Mouse (Mus musculus): ENCODE data around the gene Zscan21. TPM values are rescaled to one million over a fixed set of nuclear protein-coding genes. Genes with fewer than 3 reads are reported as not detected.

Gene Zscan21
- polyA plus RNA-seq, 1 experiment from 2014 or later, result 97.0 TPM

DNA sequence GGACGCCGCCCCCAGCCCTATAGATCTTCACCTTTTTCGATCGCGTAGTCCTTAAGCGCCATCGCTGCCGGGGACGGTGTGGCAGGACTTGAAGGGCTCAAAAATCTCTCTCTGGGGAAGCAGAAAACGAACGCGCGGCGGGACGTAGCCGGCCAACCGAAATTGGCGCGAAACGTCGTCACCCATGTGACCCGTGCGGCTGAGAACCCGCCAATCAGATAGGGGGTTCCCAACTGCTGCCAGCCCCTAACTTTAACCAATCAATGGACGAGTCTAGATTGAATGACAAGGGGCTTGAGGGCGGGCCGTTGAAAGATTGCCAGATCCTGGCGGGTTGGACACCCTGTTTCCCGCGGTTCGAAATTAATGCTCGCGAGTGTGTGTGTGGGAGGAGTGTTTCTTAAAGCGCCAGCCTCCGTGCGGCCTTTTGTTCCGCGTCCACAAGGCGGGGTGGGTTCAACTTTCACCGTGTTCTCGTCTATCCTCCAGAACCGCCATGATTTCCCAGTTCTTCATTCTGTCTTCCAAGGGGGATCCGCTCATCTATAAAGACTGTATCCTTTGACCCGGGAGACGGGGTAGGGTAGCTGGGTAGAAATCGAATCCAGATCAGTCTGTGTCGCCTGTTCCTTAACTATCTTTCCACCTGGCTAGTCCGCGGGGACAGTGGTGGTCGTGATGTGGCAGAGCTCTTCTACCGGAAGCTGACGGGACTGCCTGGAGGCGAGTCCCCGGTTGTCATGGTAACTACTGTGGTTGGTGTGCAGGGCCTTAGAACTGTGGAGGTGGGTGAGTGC, 55.2 kb downstream of the Zscan21 start, which contains the start of the genes Ap4m1 and Mcm7:
Gene Ap4m1 (plus strand): TSS at position 308 of the 797 bp plus-strand sequence.
Gene Mcm7 (minus strand): TSS at position 728 of the 797 bp plus-strand sequence.
- no peaks in the 10 kb centered on the region for H3K9me3 ChIP-seq
- H3K36me3 ChIP-seq (replicated peaks), result peaks cover 71% of the 10 kb centered on the region
- peak within 1 kb of the TSS; percentile 97 for H3K27ac ChIP-seq (replicated peaks)
- H3K4me3 ChIP-seq, result peak within 1 kb of the TSS; percentile 87
- H3K27me3 ChIP-seq (replicated peaks; ENCODE audit: low read depth, poor library complexity, severe bottlenecking), result no peaks in the 10 kb centered on the region
- peak; percentile 94 for DNase-seq (ENCODE audit: low spot score)
- H3K4me1 ChIP-seq, result peaks cover 23% of the 10 kb centered on the region
- under 1% methylated on average over 54 of the region's 54 CpGs for WGBS

DNA sequence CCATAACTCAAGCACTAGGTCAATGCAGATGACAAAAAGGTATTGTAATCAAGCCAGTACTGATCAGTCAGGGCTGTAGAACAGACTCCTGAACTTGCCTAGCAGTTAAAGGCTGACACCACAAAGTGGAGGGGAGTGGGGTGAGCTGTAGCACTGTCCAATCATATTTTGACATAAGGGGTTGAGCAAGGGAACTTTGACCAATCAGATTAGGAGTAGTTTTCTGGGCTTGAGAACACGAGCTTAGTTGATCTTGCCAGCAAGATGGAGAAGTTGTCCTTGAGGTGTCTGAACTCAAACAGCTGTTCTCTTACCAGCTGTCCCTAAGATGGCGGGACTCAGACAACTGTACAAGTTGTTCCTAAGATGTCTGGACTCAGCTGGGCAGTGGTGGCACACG, 56.5 kb downstream of the Zscan21 start:
- peak overlapping the region; percentile 87 for H3K4me3 ChIP-seq
- H3K9me3 ChIP-seq, result no peaks in the 10 kb centered on the region
- H3K36me3 ChIP-seq (replicated peaks), result peaks cover 71% of the 10 kb centered on the region
- WGBS, result 87% methylated on average over 3 of the region's 3 CpGs
- H3K27me3 ChIP-seq (replicated peaks; ENCODE audit: low read depth, poor library complexity, severe bottlenecking), result no peaks in the 10 kb centered on the region
- no peak overlapping the region; the same call in 1 of the 2 replicates for H3K27ac ChIP-seq (replicated peaks)
- DNase-seq (ENCODE audit: low spot score), result no peak
- H3K4me1 ChIP-seq, result peaks cover 23% of the 10 kb centered on the region

MicroRNAs encoded within 50 kb of the gene (microRNA counts, 519-probe panel; counts per million panel counts)
- microRNA mmu-miR-106b, result 5,675 counts per million, percentile 92 among the panel's probes with 10 or more counts
- microRNA mmu-miR-25, result 7,817 counts per million, percentile 99 among the panel's probes with 10 or more counts
- microRNA mmu-miR-93, result 6,181 counts per million, percentile 95 among the panel's probes with 10 or more counts

Small RNAs within 50 kb of the gene (microRNA-seq; reads per million reads assigned to microRNA genes)
- gene Mir106b (16,741 reads per million, percentile 98 among the genes with 10 or more reads in this experiment), gene Mir25 (1,345 reads per million, percentile 77 among the genes with 10 or more reads in this experiment), gene Mir93 (21,895 reads per million, percentile 98 among the genes with 10 or more reads in this experiment)

Other genes with a start within 250 kb of the Zscan21 start
- gene Pilrb2, start 245.1 kb upstream of the Zscan21 start, polyA plus RNA-seq (2016; fragmentation: Nextera tagmentation; extraction: Ambion mirVana), result not detected in 2 replicates
- gene Cyp3a13, start 195.3 kb upstream of the Zscan21 start, polyA plus RNA-seq (2016; fragmentation: Nextera tagmentation; extraction: Ambion mirVana), result not detected in 2 replicates
- 0.06 and 0.07 TPM in 2 replicates for gene Gjc3, start 153.8 kb upstream of the Zscan21 start, polyA plus RNA-seq (2016; fragmentation: Nextera tagmentation; extraction: Ambion mirVana)
- gene Azgp1, start 135.4 kb upstream of the Zscan21 start, polyA plus RNA-seq (2016; fragmentation: Nextera tagmentation; extraction: Ambion mirVana), result not detected in 2 replicates
- not detected in 2 replicates for gene Smok3a, start 95.6 kb upstream of the Zscan21 start, polyA plus RNA-seq (2016; fragmentation: Nextera tagmentation; extraction: Ambion mirVana)
- not detected in 2 replicates for gene Smok3b, start 95.5 kb upstream of the Zscan21 start, polyA plus RNA-seq (2016; fragmentation: Nextera tagmentation; extraction: Ambion mirVana)
- not detected in 2 replicates for gene Smok3c, start 63.7 kb upstream of the Zscan21 start, polyA plus RNA-seq (2016; fragmentation: Nextera tagmentation; extraction: Ambion mirVana)
- 28.2 and 30.0 TPM in 2 replicates for gene Zkscan1, start 31.8 kb upstream of the Zscan21 start, polyA plus RNA-seq (2016; fragmentation: Nextera tagmentation; extraction: Ambion mirVana)
- 32.1 and 39.8 TPM in 2 replicates for gene Zfp113, start 38.8 kb downstream of the Zscan21 start, polyA plus RNA-seq (2016; fragmentation: Nextera tagmentation; extraction: Ambion mirVana)
- gene Cops6, start 44.2 kb downstream of the Zscan21 start, polyA plus RNA-seq (2016; fragmentation: Nextera tagmentation; extraction: Ambion mirVana), result 357 and 367 TPM in 2 replicates
- 30.6 and 33.0 TPM in 2 replicates for gene Ap4m1, start 55.1 kb downstream of the Zscan21 start, polyA plus RNA-seq (2016; fragmentation: Nextera tagmentation; extraction: Ambion mirVana)
- gene Mcm7, start 55.5 kb downstream of the Zscan21 start, polyA plus RNA-seq (2016; fragmentation: Nextera tagmentation; extraction: Ambion mirVana), result 365 and 378 TPM in 2 replicates
- gene Taf6, start 70.5 kb downstream of the Zscan21 start, polyA plus RNA-seq (2016; fragmentation: Nextera tagmentation; extraction: Ambion mirVana), result 146 and 149 TPM in 2 replicates
- gene Cnpy4, start 70.6 kb downstream of the Zscan21 start, polyA plus RNA-seq (2016; fragmentation: Nextera tagmentation; extraction: Ambion mirVana), result 54.4 and 54.6 TPM in 2 replicates
- gene Mblac1, start 77.4 kb downstream of the Zscan21 start, polyA plus RNA-seq (2016; fragmentation: Nextera tagmentation; extraction: Ambion mirVana), result 8.7 and 9.4 TPM in 2 replicates
- not detected in 2 replicates for gene Nxpe5, start 109.0 kb downstream of the Zscan21 start, polyA plus RNA-seq (2016; fragmentation: Nextera tagmentation; extraction: Ambion mirVana)
- 38.6 and 40.2 TPM in 2 replicates for gene Lamtor4, start 138.6 kb downstream of the Zscan21 start, polyA plus RNA-seq (2016; fragmentation: Nextera tagmentation; extraction: Ambion mirVana)
- gene BC037034, start 147.1 kb downstream of the Zscan21 start, polyA plus RNA-seq (2016; fragmentation: Nextera tagmentation; extraction: Ambion mirVana), result 5.7 and 6.1 TPM in 2 replicates
- gene Gal3st4, start 155.9 kb downstream of the Zscan21 start, polyA plus RNA-seq (2016; fragmentation: Nextera tagmentation; extraction: Ambion mirVana), result 3.6 and 4.5 TPM in 2 replicates
- 0.11 TPM in 1 of 2 replicates, not detected in the other for gene Gm43720, start 163.1 kb downstream of the Zscan21 start, polyA plus RNA-seq (2016; fragmentation: Nextera tagmentation; extraction: Ambion mirVana)
- gene Gpc2, start 163.1 kb downstream of the Zscan21 start, polyA plus RNA-seq (2016; fragmentation: Nextera tagmentation; extraction: Ambion mirVana), result 48.1 TPM in 2 replicates
- 5.5 and 6.2 TPM in 2 replicates for gene Stag3, start 163.3 kb downstream of the Zscan21 start, polyA plus RNA-seq (2016; fragmentation: Nextera tagmentation; extraction: Ambion mirVana)
- gene Pvrig, start 225.1 kb downstream of the Zscan21 start, polyA plus RNA-seq (2016; fragmentation: Nextera tagmentation; extraction: Ambion mirVana), result 0.19 TPM in 1 of 2 replicates, not detected in the other

Data from embryonic facial prominence, embryonic 10.5 days (tissue).